Mouse (Mus musculus): ENCODE measurements around the gene Ptprd.

Gene Ptprd

DNA sequence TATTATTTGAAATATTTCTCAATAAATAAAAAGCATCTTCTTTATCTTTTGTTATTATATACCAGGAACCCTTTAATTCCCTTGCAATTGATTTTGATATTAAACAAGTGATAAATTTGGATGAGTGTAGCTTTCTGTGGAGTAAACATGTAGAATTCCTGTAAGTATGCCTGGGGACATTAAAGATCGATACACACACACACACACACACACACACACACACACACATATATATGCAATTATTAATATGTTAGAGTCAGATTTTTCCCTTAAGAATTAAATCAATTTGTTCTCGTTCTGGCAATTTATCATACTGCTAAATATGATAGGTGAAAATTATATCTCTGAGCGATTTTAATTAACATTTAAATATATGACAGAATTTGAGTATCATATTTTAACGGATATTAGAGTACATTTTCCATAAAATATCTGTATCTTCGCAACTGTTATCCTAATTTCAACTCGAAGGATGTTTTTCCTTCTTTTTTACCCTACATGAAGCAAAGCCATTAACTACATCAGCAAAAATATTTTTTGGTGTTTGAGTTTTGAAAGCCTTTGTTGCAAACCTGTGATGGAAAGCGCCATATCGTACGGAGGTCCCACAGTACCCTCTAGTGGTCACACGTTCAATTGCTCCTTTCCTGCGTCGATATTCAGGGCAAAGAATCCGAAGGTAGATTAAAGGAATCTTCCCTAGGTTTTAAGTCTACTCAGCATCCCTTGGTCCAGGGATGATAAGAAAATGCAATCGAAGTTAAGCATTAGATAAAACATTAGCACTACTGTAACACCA lies 653.2 kb downstream of the Ptprd start:
- DNase-seq (ENCODE audit: low spot score): no peak

DNA sequence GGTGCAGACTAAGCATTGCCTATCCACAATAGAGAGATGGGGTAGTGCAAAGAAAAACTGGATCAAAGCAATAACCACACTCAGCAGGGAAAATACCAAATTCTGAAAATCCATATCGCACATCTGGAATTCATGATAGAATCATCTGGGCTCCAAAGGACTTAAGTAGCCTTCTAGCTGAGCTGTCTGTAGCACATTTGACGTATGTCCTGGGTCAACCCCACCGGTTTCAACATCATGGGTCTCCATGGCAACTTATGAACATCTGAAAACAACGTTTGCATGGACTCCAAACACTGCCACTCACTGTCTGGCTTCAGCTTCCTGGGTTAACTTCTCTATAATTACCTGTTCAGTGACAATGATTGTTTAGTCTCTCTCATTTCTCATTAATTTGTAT lies 655.9 kb downstream of the Ptprd start:
- no peak for DNase-seq (ENCODE audit: low spot score)

DNA sequence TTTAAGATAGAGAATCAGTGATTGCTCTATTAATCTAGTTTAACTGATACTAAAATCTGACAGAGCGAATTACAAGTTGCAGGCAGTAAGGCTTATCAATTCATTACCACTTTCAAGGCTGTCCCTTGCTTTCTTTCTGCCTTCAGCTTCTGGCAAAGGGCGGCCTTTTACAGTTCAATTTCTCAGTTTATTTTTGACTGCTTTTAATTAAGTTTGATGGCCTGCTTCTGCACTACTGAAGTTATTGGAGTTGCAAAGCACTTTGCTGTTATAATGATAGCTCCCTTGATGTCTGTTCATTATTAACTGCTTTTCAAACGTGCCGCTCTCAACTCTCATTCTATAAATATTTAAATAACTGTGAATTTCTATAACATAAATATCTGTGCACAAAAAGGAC lies 673.9 kb downstream of the Ptprd start:
- DNase-seq (ENCODE audit: low spot score): no peak

- DNase-seq (ENCODE audit: low spot score): no peak
Observed at GRCm38 (mm10) chr4:77537336-77537735, 674.4 kb downstream of the Ptprd start.

DNA sequence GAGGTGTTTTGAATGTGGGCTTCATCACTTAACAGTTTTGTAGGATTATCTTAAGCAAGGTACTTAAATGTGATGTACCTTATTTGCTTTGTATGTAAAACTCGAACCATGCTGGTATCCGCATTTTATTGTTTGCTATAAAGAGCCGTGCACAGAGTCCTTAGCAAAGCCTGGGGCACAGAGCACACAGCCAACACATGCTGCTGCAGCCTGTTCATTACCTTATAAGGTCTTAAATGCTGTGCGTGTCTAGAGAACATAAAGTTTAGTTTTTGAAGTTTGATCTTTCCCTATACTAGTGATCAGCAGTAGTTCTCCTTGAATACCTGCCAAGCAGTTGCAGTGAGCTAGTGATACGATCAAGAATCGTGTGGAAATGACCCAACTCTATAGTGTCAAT lies 676.2 kb downstream of the Ptprd start:
- no peak for DNase-seq (ENCODE audit: low spot score)

DNA sequence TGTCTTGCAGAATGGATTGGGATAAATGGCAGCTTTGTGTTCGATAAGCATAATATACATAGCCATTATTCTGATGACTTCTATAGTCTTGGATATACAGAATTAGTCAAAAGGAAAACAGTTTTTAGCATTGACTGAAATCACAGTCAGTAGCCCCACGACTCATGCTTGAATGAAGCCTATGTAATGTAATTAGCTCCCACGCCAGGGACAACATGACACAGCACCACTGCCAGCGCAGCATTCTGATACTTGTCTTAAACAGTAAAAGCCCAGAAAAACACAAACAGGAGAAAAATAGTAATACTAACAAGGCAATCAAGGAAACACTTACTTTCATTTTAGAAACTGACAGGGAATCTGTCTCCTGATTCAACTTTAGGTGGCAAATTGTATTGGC lies 677.2 kb downstream of the Ptprd start:
- no peak for DNase-seq (ENCODE audit: low spot score)

GRCm38 (mm10) chr4:77519166-77519565 lies 692.6 kb downstream of the Ptprd start:
- no peak for DNase-seq (ENCODE audit: low spot score)

- no peak for DNase-seq (ENCODE audit: low spot score)
Observed at GRCm38 (mm10) chr4:77513914-77514628, 697.7 kb downstream of the Ptprd start.

GRCm38 (mm10) chr4:77513041-77513440 lies 698.7 kb downstream of the Ptprd start:
- no peak for DNase-seq (ENCODE audit: low spot score)

DNA sequence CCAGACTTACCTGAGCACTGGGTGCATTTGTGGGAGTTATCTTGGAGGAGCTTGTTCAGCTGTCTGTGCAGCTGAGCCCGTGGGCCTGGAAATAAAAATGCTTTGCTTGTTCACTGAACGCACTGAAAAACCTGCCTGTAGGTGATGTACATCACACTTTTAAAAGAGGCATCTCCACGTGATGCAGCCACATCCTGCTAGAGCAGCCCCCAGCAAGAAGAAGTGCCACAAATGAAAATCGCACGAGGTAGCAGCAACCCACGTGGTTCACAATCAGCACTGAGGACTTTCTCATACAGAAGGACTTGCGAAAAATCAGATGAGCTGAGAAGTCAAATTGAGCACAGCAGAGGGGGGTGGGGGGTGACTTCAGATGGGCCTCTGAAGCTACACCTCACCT lies 757.7 kb downstream of the Ptprd start:
- no peak for DNase-seq (ENCODE audit: low spot score)

- no peak for DNase-seq (ENCODE audit: low spot score)
Observed at GRCm38 (mm10) chr4:77399146-77399545, 812.6 kb downstream of the Ptprd start.

DNA sequence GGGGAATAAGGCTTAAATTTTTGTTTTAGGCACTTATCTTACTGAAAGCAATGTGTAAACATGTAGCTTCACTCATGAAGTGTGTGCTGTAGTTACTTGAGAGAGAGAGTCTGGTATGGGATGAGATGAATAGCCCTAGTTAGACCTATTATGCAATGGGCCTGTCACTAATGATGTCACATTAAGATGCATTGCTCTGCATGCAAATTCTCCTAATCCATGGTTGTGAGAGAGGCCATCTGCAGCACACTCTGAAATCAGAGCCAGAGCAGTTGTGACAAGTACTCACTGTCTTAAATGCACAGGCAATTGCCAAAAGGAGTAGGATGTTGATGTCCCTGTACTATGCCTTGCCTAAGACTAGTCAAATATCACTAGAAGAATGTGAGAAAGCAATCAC lies 850.0 kb downstream of the Ptprd start:
- no peak for DNase-seq (ENCODE audit: low spot score)

DNA sequence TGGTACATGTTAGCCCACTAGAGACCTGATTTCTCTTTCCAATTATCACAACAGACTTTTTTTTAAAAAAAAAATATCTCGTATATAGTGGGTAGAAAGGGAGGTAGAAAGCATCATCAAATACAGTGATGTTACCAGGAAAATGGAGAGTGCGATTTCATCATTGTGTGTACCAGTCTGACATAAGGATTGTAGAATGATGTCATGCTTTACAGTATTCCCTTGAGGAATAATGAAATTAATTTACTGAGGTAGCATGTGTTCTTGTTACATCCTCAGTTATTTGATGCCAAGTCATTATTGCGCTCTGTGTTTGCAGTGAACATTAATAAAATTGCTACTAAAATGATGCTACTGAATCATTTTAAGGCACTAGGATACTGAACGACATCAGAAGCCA lies 884.6 kb downstream of the Ptprd start:
- no peak for DNase-seq (ENCODE audit: low spot score)

DNA sequence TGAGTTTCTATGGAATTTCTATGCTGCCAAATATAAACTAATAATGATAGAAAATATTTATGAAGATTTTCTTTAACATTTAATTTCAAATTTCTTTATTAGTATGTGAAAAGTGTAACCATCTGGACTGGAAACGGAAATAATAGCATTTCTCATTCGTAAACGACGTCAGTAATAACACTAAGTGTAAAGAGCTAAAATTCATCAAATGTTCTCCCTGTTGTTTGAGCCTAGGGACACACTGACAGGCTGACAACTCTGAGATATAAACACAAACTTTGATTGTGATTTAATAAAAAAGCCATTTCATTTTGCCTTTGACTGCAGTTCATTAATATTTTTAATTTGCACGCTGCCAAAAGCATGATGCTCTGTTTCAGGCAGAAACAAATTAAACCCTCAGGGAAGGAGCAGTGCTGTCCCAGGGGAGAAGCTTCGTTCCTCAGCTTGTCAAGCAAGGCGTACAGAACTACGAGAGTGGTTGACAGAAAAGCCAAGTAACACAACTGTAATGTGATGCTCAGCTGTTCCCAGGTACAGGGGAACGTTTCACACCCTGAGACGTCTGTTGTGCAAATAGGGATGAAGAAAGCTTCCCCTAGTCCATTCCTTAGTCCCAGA lies 894.6 kb downstream of the Ptprd start:
- DNase-seq (ENCODE audit: low spot score): no peak

DNA sequence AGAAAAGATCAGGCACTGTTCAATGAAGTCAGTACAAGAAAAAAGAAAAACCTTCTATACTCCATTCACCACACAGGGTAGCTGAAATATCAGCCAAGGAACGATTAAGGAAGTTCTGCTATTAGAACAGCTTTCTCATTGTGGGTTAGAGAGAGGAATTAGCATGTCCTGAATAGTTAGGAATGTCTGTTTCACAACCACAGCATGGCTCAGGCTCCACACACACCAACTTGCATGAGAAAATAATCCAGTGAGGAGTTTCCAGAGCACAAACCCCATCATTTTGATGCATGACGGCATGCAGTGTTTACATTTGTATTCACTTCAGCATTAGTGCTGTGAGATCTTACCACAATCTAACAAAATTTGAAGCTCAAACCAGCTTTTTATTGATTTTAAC lies 895.1 kb downstream of the Ptprd start:
- DNase-seq (ENCODE audit: low spot score): no peak

DNA sequence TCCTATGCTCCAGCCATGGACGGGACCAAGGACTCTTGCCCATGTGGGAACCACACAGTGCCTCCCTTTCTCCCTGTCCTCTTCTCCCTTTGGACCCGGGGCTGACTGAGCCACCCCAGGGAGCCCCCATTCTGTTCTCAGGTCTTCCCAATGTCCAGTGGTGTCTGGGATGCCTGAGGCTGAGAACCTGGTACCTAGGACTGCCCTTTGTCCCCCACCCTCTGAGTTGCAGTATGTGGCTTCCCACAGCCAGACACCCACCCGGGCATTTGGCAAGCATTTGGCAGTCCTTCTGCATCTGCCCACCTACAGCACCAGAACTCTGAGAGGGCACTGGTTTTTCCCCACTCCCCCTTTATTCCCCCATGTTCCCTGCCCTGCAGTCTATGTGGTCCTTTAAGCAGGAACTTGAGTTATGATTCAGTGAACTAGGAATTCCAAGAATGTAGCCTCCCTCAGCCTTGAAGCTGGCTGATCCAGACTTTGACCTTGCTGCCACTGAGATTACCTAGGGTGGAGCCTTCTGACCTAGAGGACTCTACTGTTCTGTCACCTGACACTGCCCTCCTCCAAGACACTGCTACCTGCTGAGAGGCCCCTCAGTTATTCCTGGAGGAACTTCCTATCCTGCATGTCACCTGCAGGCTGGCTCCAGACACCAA lies 901.5 kb downstream of the Ptprd start:
- no peak for DNase-seq (ENCODE audit: low spot score)

DNA sequence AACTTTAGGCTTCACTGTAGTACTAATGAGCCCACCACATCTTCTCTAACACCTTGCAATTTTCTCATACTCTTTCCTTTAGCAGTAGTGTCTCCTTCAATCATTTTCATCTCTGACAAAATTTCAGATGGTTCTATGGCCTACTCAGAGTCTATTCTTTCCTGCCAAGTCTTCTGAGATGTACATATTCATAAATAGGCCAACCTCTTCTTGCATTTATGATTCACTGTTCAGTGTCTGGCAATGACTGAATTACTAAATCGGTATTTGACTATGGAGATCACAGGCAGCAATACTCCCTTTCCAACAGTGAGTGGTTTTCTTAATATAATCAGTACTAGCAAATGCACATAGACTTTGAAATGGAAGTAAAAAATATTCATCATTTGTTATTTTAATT lies 928.3 kb downstream of the Ptprd start:
- DNase-seq (ENCODE audit: low spot score): no peak

DNA sequence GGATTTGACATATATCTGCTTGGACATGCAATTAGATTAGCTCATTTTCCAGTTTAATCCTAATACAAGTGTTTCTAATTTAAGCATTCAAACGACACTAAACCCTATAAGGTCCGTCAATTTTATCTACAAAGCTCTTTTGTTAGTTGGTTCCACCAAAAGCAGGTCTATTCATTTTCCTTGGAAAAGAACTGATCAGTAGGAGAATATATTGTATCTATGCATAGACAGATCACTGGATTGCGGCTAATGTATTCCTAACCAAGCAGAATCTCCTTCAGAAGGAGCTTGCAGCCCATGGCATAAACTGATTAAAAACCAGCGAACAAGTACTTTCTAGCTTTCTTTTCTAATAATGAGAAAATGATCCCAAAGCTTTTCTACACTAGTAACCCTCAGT lies 933.8 kb downstream of the Ptprd start:
- no peak for DNase-seq (ENCODE audit: low spot score)

- no peak for DNase-seq (ENCODE audit: low spot score)
Observed at GRCm38 (mm10) chr4:77259972-77260290, 951.8 kb downstream of the Ptprd start.

GRCm38 (mm10) chr4:77259250-77259971 lies 952.4 kb downstream of the Ptprd start:
- no peak for DNase-seq (ENCODE audit: low spot score)

- no peak for DNase-seq (ENCODE audit: low spot score)
Observed at GRCm38 (mm10) chr4:77251188-77251587, 960.6 kb downstream of the Ptprd start.

- no peak for DNase-seq (ENCODE audit: low spot score)
Observed at GRCm38 (mm10) chr4:77249801-77250200, 962.0 kb downstream of the Ptprd start.
